Mouse (Mus musculus): ENCODE results near the gene Ccr9.

GRCm38 (mm10) chr9:123731271-123731670 is 53.0 kb downstream of the Ccr9 start:
- TF ChIP-seq CTCF (conservative IDR thresholded peaks at IDR 0.05 in 1 of 2, IDR thresholded peaks at IDR 0.05 in 1 of 2; ENCODE audit: low read depth in 2 of 2, low read length in 2 of 2) = no peak
- no peak for TF ChIP-seq USF2 (conservative IDR thresholded peaks at IDR 0.05; ENCODE audit: low read depth, low read length)
- TF ChIP-seq POLR2A (IDR thresholded peaks at IDR 0.05; ENCODE audit: low read depth, low read length) = no peak
- TF ChIP-seq BHLHE40 (IDR thresholded peaks at IDR 0.05; ENCODE audit: low read depth, low read length) = no peak
- TF ChIP-seq TCF12 (IDR thresholded peaks at IDR 0.05; ENCODE audit: low read depth, low read length) = no peak
- no peak for TF ChIP-seq MAX (IDR thresholded peaks at IDR 0.05; ENCODE audit: low read length)
